Mouse (Mus musculus) forelimb bud, embryonic 11.5 days (tissue): Measurements from ENCODE around the gene Actn2.

Source experiments
- DNase-seq: peaks from one replicate; pipeline ENCODE4 v3.0.0-alpha.2; 2012; ENCODE audit warnings: low read depth, low spot score

The Actn2 gene

DNA sequence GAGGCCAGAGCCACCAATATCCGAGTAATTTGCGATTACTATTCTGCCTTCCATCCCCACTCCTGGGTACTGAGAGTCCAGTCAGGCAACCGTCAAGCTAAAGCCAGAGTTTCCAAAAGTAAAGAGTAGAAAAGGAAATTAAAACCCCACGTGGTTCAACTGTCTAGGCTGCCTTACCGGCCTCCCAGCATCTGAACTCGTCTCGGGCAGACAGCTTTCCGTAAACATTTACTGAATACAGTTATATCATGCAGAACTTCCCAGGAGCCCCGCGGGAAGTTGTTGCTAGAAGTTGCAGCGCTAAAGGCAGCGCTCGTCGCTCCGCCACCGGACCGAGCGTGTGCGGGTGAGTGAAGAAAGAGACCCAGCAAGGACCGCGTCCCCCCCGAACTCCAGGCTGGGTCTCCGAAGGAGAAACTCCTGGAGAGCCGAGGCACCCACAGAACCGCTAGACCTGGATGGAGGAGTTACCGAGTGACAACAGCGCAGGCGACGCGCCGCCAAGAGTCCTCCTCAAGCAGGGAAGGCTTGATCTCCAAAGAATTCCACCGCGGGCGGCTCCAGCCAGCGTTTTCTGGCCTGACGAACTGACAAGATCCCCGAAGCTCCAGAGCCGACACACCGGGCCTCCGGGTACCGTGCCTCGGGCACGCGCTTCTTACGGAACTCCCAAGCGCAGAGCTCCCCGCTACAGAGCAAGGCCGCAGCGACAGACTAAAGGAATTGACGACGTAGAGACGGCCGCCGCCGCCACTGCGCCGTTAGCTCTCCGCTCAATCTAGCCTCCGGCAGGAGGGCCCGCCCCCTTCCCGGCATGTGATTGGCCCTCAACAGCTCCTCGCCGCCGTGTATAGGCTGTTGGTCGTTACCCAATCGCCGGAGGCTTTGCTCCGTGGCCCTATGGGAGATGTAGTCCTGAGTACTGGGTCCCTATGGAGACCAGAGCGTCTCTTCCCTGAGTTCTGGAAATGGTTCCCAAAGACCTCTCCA lies 82.9 kb downstream of the Actn2 start, which contains the start of gene Mtr:
Gene Mtr, minus strand, starts transcription at position 723 of the 990 bp plus-strand sequence.
- peak; percentile 95 for DNase-seq

DNA sequence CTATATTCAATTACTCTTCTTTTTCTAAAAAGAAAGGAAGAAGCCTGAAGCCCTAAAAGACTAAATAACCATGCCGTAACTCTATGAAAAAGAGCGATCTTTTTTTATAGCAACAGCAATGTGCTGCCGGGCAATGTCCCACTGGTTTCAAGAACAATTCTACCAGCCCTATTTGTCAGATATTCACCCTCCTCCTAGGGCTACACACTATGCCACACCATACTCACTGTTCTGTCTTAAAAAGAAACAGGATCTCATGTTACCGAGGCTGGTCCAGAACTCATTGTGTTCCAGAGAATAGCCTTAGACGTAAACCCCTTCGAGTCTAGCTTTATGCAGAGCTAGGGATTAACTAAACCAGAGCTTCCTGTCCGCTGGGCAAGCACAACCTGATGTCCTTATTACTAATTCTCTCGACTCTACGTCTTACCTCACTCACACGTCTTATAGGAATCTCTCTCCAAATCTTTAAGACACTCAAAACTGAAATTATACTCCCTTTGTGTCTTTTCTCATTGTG lies 83.6 kb downstream of the Actn2 start:
- DNase-seq: peak; percentile 17

DNA sequence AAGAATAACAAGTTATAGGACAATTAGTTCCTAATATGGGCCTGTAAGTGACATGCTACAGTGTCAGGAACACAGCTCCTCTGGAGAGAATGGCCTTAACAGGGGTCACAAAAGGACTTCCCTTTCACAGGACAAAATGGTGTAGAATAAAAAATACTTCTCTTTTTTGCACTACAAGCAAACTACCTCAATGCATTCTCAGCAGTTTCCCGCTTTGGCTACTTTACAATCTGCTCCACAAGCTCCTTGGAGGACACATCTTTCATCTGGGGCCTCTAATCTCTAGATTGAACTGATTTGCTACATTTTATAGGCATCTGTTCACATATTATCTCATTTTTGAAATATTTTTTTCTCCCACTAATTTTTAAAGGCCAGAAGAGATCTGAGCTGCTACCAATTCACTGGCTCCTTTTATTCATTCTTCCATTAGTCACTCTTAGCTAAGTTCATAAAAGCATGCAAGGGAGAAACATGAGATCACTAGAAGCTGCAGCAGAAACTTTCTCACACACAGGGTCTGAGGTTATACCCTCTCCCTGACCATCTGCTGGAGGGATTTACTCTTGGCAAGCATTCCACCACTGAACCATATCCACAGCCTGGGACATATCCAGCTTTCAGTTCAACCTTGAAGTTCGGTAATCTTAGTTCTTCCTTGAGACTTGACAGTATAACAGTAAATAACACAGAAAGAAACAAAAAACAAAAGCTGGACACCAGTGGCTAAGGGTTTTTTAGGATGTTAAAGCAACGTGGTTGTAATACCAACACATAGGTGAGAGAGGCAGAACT lies 84.5 kb downstream of the Actn2 start:
- no peak for DNase-seq

DNA sequence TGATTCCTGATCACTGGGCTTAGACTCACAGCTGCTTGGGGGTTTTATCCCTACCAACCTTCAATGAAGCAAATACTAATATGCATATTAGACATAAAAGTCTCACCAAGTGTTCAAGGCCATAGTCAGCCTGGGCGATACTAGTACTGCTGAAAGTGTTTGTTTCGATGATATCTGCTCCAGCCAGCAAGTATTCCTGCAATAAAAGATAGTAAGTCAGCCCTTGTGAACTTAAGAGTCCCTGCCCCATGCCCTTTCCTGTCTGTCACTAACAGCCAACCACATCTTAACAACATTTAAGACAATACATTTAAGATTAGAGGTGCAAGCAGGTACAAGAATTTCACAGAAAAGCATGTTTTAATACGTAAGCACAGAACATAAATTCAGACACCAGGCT lies 90.1 kb downstream of the Actn2 start:
- no peak for DNase-seq

DNA sequence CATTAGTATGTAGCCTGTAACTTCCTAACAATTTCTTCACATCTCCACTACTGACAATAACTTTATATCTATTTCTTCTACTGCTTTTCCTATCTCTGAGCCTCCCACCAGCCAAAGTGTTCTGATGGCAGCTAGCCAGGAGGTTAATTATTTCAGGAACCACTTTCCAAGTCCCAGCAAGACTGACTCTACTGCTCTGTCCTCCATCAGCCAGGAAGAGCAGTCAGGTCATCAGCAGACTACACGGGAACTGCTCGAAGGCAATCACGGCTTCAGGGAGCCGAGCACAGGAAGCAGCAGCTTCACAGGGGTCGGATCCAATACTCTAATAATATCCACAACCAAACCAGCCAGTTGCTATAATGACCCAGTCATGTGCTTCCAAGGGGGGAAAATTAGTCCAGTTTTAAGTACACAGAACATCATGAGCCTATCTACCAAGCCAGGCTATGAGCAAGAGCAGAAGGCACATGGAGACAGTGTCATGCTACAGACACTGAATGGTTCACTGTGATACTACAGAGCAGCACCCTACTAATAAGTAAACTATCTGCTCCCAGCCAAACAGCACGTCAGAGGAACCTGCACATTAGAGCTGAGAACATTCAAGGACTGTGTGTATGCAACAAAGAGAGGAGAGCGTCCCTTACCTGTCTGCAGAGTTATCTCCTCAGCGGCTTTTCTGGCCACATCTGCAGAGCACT lies 91.2 kb downstream of the Actn2 start:
- no peak for DNase-seq

DNA sequence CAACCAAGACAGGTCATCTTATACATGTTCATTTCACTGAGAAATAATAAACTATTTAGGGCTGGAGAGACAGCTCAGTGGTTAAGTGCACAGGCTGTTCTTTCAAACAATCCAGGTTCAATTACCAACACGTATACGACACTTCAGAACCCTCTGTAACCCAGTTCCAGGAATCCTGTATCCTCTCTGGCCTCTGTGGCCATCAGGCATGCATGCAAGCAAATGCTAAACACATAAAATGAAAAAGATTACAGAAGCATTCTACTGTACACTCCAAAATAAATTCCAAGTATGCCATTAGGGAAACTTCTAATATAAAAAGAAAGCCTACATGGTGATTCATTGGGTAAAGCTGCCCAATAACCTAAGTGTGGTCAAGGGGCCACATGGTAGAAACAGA lies 94.6 kb downstream of the Actn2 start:
- no peak for DNase-seq

DNA sequence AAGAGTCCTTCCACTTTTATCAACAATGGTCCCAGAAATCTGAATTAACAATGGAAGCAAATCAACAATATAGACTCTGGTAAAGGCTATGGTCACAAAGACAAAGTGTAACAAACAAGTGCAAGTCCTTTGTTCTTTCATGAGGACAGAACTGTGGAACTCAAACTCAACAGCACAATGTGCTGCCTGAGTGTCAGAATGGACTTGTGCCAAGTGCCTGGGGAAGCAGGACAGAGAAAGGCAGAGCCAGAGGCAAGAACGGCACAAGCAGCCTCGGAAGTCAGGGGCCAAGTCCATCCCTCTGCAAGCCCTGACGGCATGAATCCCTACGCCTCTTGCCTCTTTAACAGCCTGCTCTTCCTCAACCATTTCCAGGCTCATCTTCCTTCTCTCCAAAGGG lies 96.6 kb downstream of the Actn2 start:
- DNase-seq: no peak

DNA sequence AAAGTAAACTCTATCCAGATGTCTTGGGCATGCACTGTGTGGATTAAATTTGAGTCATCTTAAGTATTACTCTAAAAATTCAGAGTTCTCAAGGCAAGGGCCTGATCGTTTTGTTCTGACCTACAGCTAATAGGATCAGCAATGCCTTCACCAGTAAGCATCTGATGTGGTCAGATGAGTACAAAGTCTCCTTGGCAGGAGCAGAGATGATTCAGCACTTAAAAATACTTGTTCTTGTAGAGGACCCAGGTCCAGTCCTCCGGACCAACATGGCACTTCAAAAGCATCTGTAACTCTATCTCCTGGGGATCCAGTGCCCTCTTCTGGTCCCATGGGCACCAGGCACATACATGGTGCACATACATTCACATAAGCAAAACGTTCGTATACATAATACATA lies 108.4 kb downstream of the Actn2 start:
- no peak for DNase-seq

DNA sequence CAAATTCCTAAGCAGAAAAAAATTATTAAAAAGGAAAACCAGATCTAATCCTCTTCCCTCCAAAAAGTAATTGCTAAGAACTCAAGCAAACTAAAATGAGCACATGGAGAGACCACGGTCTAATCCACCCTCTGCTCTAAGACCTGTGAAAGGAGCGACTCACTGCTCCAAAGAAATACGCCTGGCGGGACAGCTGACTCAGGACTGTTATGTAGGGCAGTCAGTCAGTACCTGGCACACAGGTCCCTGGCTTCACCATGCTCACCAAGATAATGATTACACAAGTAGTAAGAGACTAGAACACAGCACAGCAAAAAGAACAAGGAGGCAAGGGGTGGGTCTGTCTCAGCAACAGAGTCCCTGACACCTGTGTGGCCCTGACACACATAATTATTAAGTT lies 112.3 kb downstream of the Actn2 start:
- DNase-seq: no peak

DNA sequence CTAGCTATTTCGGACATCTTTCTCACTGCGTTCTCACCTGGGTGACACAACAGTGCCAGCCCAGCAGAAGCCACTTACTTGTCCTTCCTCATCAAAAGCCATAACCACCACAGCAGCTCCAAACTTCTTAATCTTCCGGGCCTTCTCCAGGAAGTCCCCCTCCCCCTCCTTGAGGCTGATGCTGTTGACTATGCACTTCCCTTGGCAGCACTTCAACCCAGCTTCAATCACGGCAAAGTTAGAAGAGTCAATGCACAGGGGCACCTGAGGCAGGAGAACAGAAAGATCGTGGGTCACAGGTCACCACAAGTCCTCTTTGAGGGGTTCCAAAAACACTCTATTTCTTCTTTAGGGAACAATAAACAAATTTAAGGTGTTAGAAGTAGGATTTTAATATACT lies 113.0 kb downstream of the Actn2 start:
- no peak for DNase-seq
